Comparison of ENCODE assay signal across 18 mouse cellular contexts in genomic region chr5:64280191-64280590, GRCm38 (mm10).
A peak's percentile ranks its signal among the peaks of the same experiment; 100 is the strongest.
DNase-seq lines count a peak whose midpoint lies in the region; ATAC-seq and TF ChIP-seq lines count a peak whose summit lies in the region.
"Had no signal": no experiment of that assay in that cellular context is flagged by ENCODE, and none has a peak within 500 bp of the region (broad histone marks: within the 10 kb centered on the region; RNA-seq: fewer than 3 reads in every experiment).

No protein-coding gene starts in this region.

- no peak for TF ChIP-seq EP300 in heart, postnatal 0 days (IDR thresholded peaks at IDR 0.05; ENCODE audit: low read depth)

- no peak overlapping the region for H3K27ac ChIP-seq in heart, postnatal 0 days (ENCODE audit: low read depth)
- H3K27ac ChIP-seq in heart, embryonic 10.5 days: no peak overlapping the region
- H3K27ac ChIP-seq: embryonic facial prominence, embryonic 10.5 days; forebrain, embryonic 15.5 days; hindbrain, embryonic 13.5 days had no signal

- H3K4me2 ChIP-seq in heart, postnatal 0 days (ENCODE audit: low read depth, low read length): no peak overlapping the region
- H3K4me2 ChIP-seq in myocyte (ENCODE audit: low read depth): peak overlapping the region; percentile 51
- H3K4me2 ChIP-seq: forebrain, embryonic 15.5 days; heart, embryonic 11.5 days; hindbrain, embryonic 13.5 days had no signal

- no peak overlapping the region for H3K9ac ChIP-seq in heart, postnatal 0 days (replicated peaks; ENCODE audit: low read depth, low read length)
- H3K9ac ChIP-seq: forebrain, embryonic 15.5 days; hindbrain, embryonic 13.5 days had no signal

- no peak overlapping the region for H3ac ChIP-seq in myocyte (ENCODE audit: control insufficient read depth, insufficient read length)

- H3K36me3 ChIP-seq in heart, postnatal 0 days (replicated peaks; ENCODE audit: control insufficient read depth, insufficient read depth, low read length): peaks cover 68% of the 10 kb centered on the region
- H3K36me3 ChIP-seq in heart, embryonic 10.5 days: peaks cover 62% of the 10 kb centered on the region
- H3K36me3 ChIP-seq in myocyte (ENCODE audit: control insufficient read depth, insufficient read depth): peaks cover 19% of the 10 kb centered on the region

- TF ChIP-seq CTCF in heart, postnatal 0 days (IDR thresholded peaks at IDR 0.05; ENCODE audit: low read depth): no peak

- DNase-seq in cerebellum, postnatal 10 days: peak; percentile 33 to 55
- no peak for DNase-seq in heart, postnatal 0 days (ENCODE audit: low spot score)
- DNase-seq in heart, embryonic 10.5 days (ENCODE audit: low spot score): no peak
- peak; percentile 53 for DNase-seq in right cerebral cortex, adult 18-20 months
- DNase-seq in right cerebral cortex, postnatal 25 days: no peak
- DNase-seq in adrenal gland, postnatal 14 days: no peak
- DNase-seq: adrenal gland, postnatal 25 days; gastrocnemius, postnatal 10 days; kidney, adult 18-20 months; lung, postnatal 14 days; thymus, adult 2 months had no signal

- no peaks in the 10 kb centered on the region for H3K27me3 ChIP-seq in heart, postnatal 0 days (ENCODE audit: control insufficient read depth, insufficient read depth, low read length)
- H3K27me3 ChIP-seq in heart, embryonic 10.5 days (ENCODE audit: insufficient read depth, poor library complexity, severe bottlenecking): no peaks in the 10 kb centered on the region
- no peaks in the 10 kb centered on the region for H3K27me3 ChIP-seq in myocyte (ENCODE audit: control insufficient read depth, insufficient read depth, insufficient read length)
- H3K27me3 ChIP-seq: forebrain, embryonic 15.5 days; hindbrain, embryonic 13.5 days had no signal

- H3K9me3 ChIP-seq in heart, postnatal 0 days (replicated peaks; ENCODE audit: control insufficient read depth, low read length): no peaks in the 10 kb centered on the region
- no peaks in the 10 kb centered on the region for H3K9me3 ChIP-seq in heart, embryonic 10.5 days
- H3K9me3 ChIP-seq: embryonic facial prominence, embryonic 10.5 days; forebrain, embryonic 15.5 days; hindbrain, embryonic 13.5 days had no signal

- no peak for TF ChIP-seq POLR2A in myocyte (IDR thresholded peaks at IDR 0.05; ENCODE audit: insufficient read length, low read depth)

- WGBS in heart, postnatal 0 days: 66% methylated on average over 8 of the region's 8 CpGs
- WGBS in heart, embryonic 10.5 days: 94% methylated on average over 8 of the region's 8 CpGs

- no peaks in the 10 kb centered on the region for H3K79me2 ChIP-seq in myocyte (ENCODE audit: control insufficient read depth, insufficient read depth)

- ATAC-seq in cerebellum, adult (ENCODE audit: insufficient number of reproducible peaks, low FRiP score, low TSS enrichment): no peak
- 0 out of 2 replicates have a peak, but pooled peaks have one; percentile 15 for ATAC-seq in heart, postnatal 0 days (ENCODE audit: insufficient read depth, low read depth)
- ATAC-seq: forebrain, embryonic 15.5 days had no signal

- no peaks in the 10 kb centered on the region for H3K4me1 ChIP-seq in heart, postnatal 0 days (ENCODE audit: control insufficient read depth, insufficient read depth)
- H3K4me1 ChIP-seq in heart, embryonic 10.5 days: 0 out of 2 replicates have a peak, but pooled peaks cover 8% of the 10 kb centered on the region
- H3K4me1 ChIP-seq: embryonic facial prominence, embryonic 10.5 days; forebrain, embryonic 15.5 days; hindbrain, embryonic 13.5 days had no signal

- no peak overlapping the region for H3K4me3 ChIP-seq in heart, postnatal 0 days (ENCODE audit: low read depth, low read length)
- no peak overlapping the region for H3K4me3 ChIP-seq in heart, embryonic 10.5 days
- H3K4me3 ChIP-seq in myocyte: no peak overlapping the region
- H3K4me3 ChIP-seq: embryonic facial prominence, embryonic 10.5 days; erythroblast, embryonic 14.5 days; forebrain, embryonic 15.5 days; hindbrain, embryonic 13.5 days had no signal

TF ChIP-seq in myocyte, 11 proteins besides CTCF, POLR2A, EP300 and RAD21:
- TF ChIP-seq MAX (IDR thresholded peaks at IDR 0.05; ENCODE audit: low read depth): no peak
- TF ChIP-seq TCF3 (IDR thresholded peaks at IDR 0.05; ENCODE audit: insufficient read length, low read depth): no peak
- no peak for TF ChIP-seq SRF (IDR thresholded peaks at IDR 0.05; ENCODE audit: control insufficient read depth, insufficient read length, low read depth)
- no peak for TF ChIP-seq MYOD1 (IDR thresholded peaks at IDR 0.05; ENCODE audit: control insufficient read depth in 1 of 3, insufficient read length in 2 of 3, low read depth in 2 of 3)
- no peak for TF ChIP-seq CEBPB (IDR thresholded peaks at IDR 0.05; ENCODE audit: insufficient read depth, poor library complexity, severe bottlenecking)
- TF ChIP-seq POLR2AphosphoS2 (IDR thresholded peaks at IDR 0.05; ENCODE audit: insufficient read length, low read depth): no peak

Comparison
In these comparisons a context has a peak if more than half of its experiments do, and no peak if none do; other contexts are left out.
1. DNase-seq: peak in cerebellum, postnatal 10 days (2 of 2) and right cerebral cortex, adult 18-20 months (single experiment); none in heart, postnatal 0 days (single experiment), heart, embryonic 10.5 days (single experiment), right cerebral cortex, postnatal 25 days (single experiment) and adrenal gland, postnatal 14 days (single experiment).